Mouse (Mus musculus): ENCODE measurements around the gene Capn13. TPM values are rescaled to one million over a fixed set of nuclear protein-coding genes. Genes with fewer than 3 reads are reported as not detected.

Gene Capn13
- polyA plus RNA-seq (2012; rRNA removed), result not detected in 2 replicates

GRCm38 (mm10) chr17:73400862-73401261, at the start of gene Capn13:
Capn13 (minus strand) TSS chr17:73400866.

All from liver, embryonic 18 days (tissue).